Mouse (Mus musculus) kidney, embryonic 16.5 days (tissue): ENCODE measurements at regions not wholly inside any gene's neighbourhood (a gene's known extent, or its start where the extent isn't known, plus 50 kb on each side); places are given as distances from the start of the nearest gene placed in this dataset.
"Not testable (repeated sequence)": the region's sequence is repeated elsewhere in the genome, so short reads cannot be mapped to it uniquely, and the experiment has no call there.

ENCODE experiments used
- ATAC-seq: fragments of 200-750 bp; cut with Nextera tagmentation; 2 replicates; pipeline ENCODE4 v1.8.0; 2017; ENCODE audit warnings: moderate TSS enrichment; ENCODE audit not compliant: low FRiP score, low TSS enrichment
- H3K27ac ChIP-seq: fragments of 300-500 bp; sonication (generic); 2 replicates; pipeline ENCODE4 v1.5.1; 2014; ENCODE audit warnings: low read length
- H3K27me3 ChIP-seq: fragments of 300-500 bp; sonication (generic); 2 replicates; pipeline ENCODE4 v1.6.1; 2014; ENCODE audit warnings: low read length, control low read depth, mixed read lengths; ENCODE audit not compliant: insufficient read depth
- H3K36me3 ChIP-seq: fragments of 300-500 bp; sonication (generic); 2 replicates; pipeline ENCODE4 v1.6.1; 2014; ENCODE audit warnings: low read length, control low read depth, mixed read lengths; ENCODE audit not compliant: insufficient read depth
- H3K4me1 ChIP-seq: fragments of 300-500 bp; sonication (generic); 2 replicates; pipeline ENCODE4 v1.6.1; 2014; ENCODE audit warnings: low read length, control low read depth, mixed read lengths; ENCODE audit not compliant: insufficient read depth
- H3K4me2 ChIP-seq: fragments of 300-500 bp; sonication (generic); replicated peaks from 2 replicates; pipeline ENCODE4 v1.6.1; 2014; ENCODE audit warnings: low read depth, low read length
- H3K4me3 ChIP-seq: fragments of 300-500 bp; sonication (generic); 2 replicates; pipeline ENCODE4 v1.5.1; 2014; ENCODE audit warnings: mild to moderate bottlenecking, low read length
- H3K9ac ChIP-seq: fragments of 300-500 bp; sonication (generic); replicated peaks from 2 replicates; pipeline ENCODE4 v1.6.1; 2014; ENCODE audit warnings: low read length
- H3K9me3 ChIP-seq: fragments of 300-500 bp; sonication (generic); 2 replicates; pipeline ENCODE4 v1.6.1; 2016; ENCODE audit warnings: low read length, control low read depth
- WGBS: fragments of 180-500 bp; shearing (Covaris S2); extraction: QIAGEN DNeasy Blood & Tissue Kit; methylation state at CpG from one replicate; pipeline ENCODE4 v1.1.7; 2014; 5-methylcytosine and 5-hydroxymethylcytosine counted together

- Histone ChIP-seq H3K36me3 (no peaks in the 10 kb centered on the region), H3K9ac (no peak overlapping the region), H3K27ac (peak overlapping the region; percentile 88), H3K9me3 (no peaks in the 10 kb centered on the region), H3K4me1 (peaks cover 10% of the 10 kb centered on the region), H3K27me3 (no peaks in the 10 kb centered on the region), H3K4me2 (no peak overlapping the region), H3K4me3 (no peak overlapping the region)
- peak; percentile 49; the same call in 1 of the 2 replicates for ATAC-seq
Measured at GRCm38 (mm10) chr1:17450295-17450694, 695.4 kb downstream of the Crisp4 start.

DNA sequence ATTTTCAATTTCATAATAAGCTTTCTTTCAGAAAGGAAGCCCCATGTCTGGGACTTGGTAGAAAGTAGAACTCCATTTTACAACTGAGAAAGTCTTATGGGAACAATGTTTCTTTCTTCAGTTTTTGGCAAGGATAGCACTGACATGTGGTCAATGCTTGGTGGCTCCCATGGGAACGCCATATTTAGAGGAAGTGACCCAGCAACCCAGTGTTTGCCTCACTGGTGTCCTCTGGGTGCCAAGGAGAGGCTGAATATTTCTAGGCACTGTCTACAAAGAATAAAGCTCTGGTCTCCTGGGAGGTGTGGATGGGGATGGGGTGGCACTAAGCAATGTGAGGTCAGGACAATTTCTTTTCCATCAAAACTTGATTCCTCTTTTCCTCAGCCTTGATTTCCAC, 696.4 kb downstream of the Crisp4 start:
- 100% methylated on average over 1 of the region's 1 CpGs for WGBS
- Histone ChIP-seq H3K36me3 (no peaks in the 10 kb centered on the region), H3K4me1 (peaks cover 10% of the 10 kb centered on the region), H3K4me3 (no peak overlapping the region), H3K4me2 (no peak overlapping the region), H3K27ac (no peak overlapping the region), H3K9ac (no peak overlapping the region), H3K9me3 (no peaks in the 10 kb centered on the region), H3K27me3 (no peaks in the 10 kb centered on the region)
- ATAC-seq: no peak

DNA sequence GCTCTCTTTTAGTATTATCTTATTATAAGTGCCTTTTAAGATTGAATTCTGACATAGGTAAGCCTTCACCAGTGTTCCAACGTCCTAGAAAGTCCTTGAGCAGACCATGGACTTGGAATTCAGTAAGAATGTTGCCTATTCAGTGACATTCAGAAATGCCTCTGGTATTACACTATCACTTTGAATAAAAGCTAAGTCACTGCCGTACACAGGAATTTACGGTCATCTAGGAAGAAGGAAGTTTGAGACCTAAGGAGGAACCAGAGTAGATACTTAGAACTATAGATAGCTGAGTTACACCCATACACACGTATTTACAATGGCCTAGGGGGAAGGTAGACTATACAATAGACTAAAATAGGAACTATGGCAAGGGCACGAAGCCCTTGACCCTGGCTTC, 711.6 kb downstream of the Crisp4 start:
- H3K36me3 ChIP-seq, ATAC-seq, H3K4me3 ChIP-seq, H3K4me2 ChIP-seq, H3K9ac ChIP-seq, H3K4me1 ChIP-seq, H3K27me3 ChIP-seq, H3K27ac ChIP-seq, H3K9me3 ChIP-seq: not testable (repeated sequence)
- WGBS: 80% methylated on average over 5 of the region's 5 CpGs

- no peak overlapping the region for H3K27ac ChIP-seq
- 0 out of 2 replicates have a peak, but pooled peaks cover 3% of the 10 kb centered on the region for H3K4me1 ChIP-seq
- 68% methylated on average over 3 of the region's 3 CpGs for WGBS
- no peaks in the 10 kb centered on the region for H3K27me3 ChIP-seq
- no peaks in the 10 kb centered on the region for H3K9me3 ChIP-seq
- no peak overlapping the region for H3K4me2 ChIP-seq
- ATAC-seq: no peak
- H3K36me3 ChIP-seq: no peaks in the 10 kb centered on the region
- no peak overlapping the region for H3K4me3 ChIP-seq
- no peak overlapping the region for H3K9ac ChIP-seq
Measured at GRCm38 (mm10) chr1:17415958-17416357, 729.7 kb downstream of the Crisp4 start.

- no peaks in the 10 kb centered on the region for H3K9me3 ChIP-seq
- no peak overlapping the region for H3K4me2 ChIP-seq
- H3K27ac ChIP-seq: no peak overlapping the region
- H3K36me3 ChIP-seq: no peaks in the 10 kb centered on the region
- no peak overlapping the region for H3K4me3 ChIP-seq
- 0 out of 2 replicates have a peak, but pooled peaks have one; percentile 63 for ATAC-seq
- H3K27me3 ChIP-seq: no peaks in the 10 kb centered on the region
- 57% methylated on average over 9 of the region's 9 CpGs for WGBS
- H3K4me1 ChIP-seq: no peaks in the 10 kb centered on the region
- no peak overlapping the region for H3K9ac ChIP-seq
Measured at GRCm38 (mm10) chr1:17394893-17395292, 750.8 kb downstream of the Crisp4 start.

DNA sequence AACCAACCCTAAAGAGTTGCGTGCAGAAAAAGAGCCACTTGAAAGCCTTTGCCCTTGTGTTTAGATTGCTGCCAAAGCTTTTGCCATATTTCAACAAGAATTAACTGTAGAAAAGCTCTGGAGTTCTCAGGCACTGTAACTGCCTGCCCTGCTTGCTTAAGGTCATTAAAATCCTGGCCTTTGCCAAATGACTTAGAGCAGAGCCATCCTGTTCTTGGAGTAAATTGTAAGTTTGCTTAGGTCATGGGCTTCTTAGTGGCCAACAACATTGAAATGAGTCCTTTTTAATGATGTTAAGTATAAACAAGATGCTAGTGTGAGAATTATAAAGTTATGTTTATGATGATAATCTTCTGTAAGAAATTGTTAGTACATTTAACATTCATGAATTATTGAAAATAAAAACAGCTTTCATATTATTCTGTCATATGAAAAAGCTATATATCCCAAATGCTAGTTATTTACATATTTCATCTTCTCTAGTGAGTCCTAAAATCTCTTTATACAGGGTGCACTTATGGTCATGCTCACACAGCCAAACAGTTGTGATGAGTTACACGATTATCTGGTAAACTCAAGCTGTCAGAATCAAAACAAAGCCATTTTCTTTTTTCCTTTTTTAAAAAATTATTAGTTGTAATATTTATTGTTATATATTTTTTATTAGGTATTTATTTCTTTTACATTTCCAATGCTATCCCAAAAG, 753.4 kb downstream of the Crisp4 start:
- WGBS: 83% methylated on average over 2 of the region's 2 CpGs
- no peak for ATAC-seq

DNA sequence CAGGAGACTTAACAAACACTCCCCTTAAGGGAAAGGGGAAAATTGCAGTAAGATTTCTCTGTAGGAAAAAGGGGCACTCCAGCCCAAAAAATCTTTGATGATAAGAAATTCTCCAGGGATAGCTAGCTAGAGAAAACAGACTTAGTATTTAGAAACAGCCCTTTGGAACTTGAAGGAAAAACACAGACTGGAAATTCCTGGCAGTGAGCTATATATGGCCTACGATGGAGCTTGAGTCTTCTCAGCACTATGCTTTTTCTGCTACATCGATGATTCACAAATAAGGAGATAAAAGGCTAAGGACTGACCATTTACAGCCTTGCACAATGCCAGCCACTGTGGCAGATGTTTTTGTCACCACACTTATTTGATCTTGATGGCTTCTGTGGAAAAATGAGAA, 768.1 kb downstream of the Crisp4 start:
- Histone ChIP-seq H3K27me3 (no peaks in the 10 kb centered on the region), H3K9ac (no peak overlapping the region), H3K9me3 (no peaks in the 10 kb centered on the region), H3K4me3 (no peak overlapping the region), H3K4me2 (no peak overlapping the region), H3K27ac (no peak overlapping the region), H3K36me3 (no peaks in the 10 kb centered on the region), H3K4me1 (no peaks in the 10 kb centered on the region)
- WGBS: 64% methylated on average over 2 of the region's 2 CpGs
- no peak for ATAC-seq

More for the DNA sequence above, 753.4 kb downstream of the Crisp4 start:
- H3K9ac ChIP-seq: no peak overlapping the region
- H3K4me2 ChIP-seq: no peak overlapping the region
- no peak overlapping the region for H3K4me3 ChIP-seq
- H3K4me1 ChIP-seq: no peaks in the 10 kb centered on the region
- H3K27me3 ChIP-seq: no peaks in the 10 kb centered on the region
- no peak overlapping the region for H3K27ac ChIP-seq
- no peaks in the 10 kb centered on the region for H3K9me3 ChIP-seq
- no peaks in the 10 kb centered on the region for H3K36me3 ChIP-seq

DNA sequence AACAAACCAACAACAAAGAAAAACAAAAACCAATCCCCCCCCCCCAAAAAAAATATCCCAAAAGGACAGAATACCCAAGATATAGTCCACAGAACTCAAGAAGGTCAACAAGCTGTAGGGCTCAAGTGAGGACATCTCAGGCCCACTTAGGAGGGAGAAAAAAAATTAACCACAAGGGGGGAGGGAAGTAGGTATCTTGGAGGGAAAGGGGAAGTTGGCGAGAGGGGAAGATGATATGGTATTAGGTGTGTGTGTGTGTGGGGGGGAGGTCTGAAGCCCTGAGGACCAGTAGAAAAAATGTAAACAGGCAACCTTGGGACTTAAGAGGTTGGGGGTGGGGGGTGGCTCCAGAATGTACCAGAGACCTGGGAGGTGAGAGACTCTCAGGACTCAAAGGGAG, 797.4 kb downstream of the Crisp4 start:
- Histone ChIP-seq H3K27ac (no peak overlapping the region), H3K9me3 (no peaks in the 10 kb centered on the region), H3K27me3 (no peaks in the 10 kb centered on the region), H3K4me2 (no peak overlapping the region), H3K4me3 (no peak overlapping the region), H3K4me1 (no peaks in the 10 kb centered on the region), H3K9ac (no peak overlapping the region), H3K36me3 (no peaks in the 10 kb centered on the region)
- WGBS: 70% methylated on average over 1 of the region's 1 CpGs
- no peak for ATAC-seq

DNA sequence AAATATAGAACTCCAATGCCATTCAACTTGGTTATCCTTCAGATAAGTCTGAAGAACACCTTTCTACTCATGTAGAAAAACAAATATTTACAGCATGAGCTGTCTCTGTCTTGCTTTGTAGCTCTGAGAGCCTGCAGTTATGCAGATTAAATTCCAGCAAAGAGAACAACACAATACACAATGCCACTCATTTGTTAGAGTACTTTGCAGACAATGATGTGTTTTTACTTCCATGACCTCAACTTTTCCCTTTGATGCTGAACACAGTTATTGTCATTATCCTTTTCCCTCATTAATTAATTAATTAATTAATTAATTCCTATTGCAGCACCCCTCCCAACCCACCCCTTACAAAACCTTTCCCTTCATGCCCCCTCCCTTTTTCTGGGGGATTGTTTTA, 807.9 kb downstream of the Crisp4 start:
- no peak overlapping the region for H3K27ac ChIP-seq
- no peak overlapping the region for H3K4me2 ChIP-seq
- ATAC-seq: no peak
- no peak overlapping the region for H3K9ac ChIP-seq
- H3K4me1 ChIP-seq: no peaks in the 10 kb centered on the region
- no peaks in the 10 kb centered on the region for H3K36me3 ChIP-seq
- no peak overlapping the region for H3K4me3 ChIP-seq
- H3K9me3 ChIP-seq: no peaks in the 10 kb centered on the region
- H3K27me3 ChIP-seq: no peaks in the 10 kb centered on the region

GRCm38 (mm10) chr1:17311392-17311791, 834.3 kb downstream of the Crisp4 start:
- not testable (repeated sequence) for H3K27ac ChIP-seq, H3K4me2 ChIP-seq, H3K9ac ChIP-seq, H3K9me3 ChIP-seq, H3K36me3 ChIP-seq, H3K27me3 ChIP-seq, ATAC-seq, H3K4me1 ChIP-seq, H3K4me3 ChIP-seq
- 94% methylated on average over 1 of the region's 1 CpGs for WGBS
